8 mouse cellular contexts compared by ENCODE assay signal in the genomic region with DNA sequence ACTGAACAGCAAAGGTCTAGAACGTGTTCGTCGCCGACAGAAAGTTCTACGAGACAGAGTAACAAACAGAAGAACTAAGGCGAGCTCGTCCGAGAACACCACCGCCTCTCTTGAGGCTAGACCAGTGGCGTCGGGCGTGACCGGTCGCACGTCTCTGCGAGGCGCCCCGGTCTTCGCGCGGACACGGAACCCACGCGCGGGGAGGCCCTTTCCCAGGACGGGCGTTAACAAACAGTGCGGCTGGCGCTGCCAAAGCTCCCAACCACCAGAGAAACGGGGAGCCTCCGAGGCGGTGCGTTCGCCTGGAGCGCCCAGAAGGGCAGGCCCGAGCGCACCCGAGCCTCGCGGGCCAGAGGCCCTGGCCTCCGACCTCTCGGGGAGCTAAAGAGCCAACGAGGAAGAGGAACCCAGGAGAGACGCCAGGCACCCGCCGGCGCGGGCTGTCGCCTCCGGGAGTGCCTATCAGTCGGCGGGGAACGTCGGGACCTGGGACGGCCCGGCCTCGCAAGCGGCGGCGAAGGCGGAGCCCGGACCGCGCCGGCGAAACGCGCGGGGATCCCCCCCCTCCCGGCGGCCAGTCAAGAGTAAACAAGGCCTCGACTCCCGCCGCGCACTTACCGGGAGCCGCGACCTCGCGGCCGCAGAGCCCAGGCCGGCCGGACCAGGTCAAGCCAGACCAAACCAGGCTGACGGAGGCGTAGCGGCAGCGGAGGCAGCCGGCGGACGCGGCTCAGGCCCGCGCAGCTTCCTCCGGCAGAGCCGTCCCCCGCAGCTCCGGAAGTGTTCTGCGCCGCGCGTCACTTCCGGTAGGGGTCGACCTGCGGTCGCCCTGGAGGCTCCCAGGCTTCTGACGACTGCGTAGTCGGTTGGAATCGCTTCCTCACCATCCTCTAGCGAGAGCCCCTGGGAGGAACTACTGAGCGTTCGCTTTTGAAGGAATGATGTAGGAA. TPM values are rescaled to one million over a fixed set of nuclear protein-coding genes. Genes with fewer than 3 reads are reported as not detected.
DNase-seq lines count a peak whose midpoint lies in the region; ATAC-seq lines count a peak whose summit lies in the region.

A gene (minus strand): TSS at position 776 of the 950 bp plus-strand sequence.

- peak; percentile 99 for ATAC-seq in hindbrain, embryonic 12.5 days (ENCODE audit: low FRiP score)

- WGBS in hindbrain, embryonic 12.5 days, result under 1% methylated on average over 111 of the region's 112 CpGs

- no peaks in the 10 kb centered on the region for H3K9me3 ChIP-seq in hindbrain, embryonic 12.5 days (replicated peaks)

- H3K36me3 ChIP-seq in hindbrain, embryonic 12.5 days, result no peaks in the 10 kb centered on the region

- peak; percentile 95 for DNase-seq in Muller cell, postnatal 12 days (ENCODE audit: inconsistent ontology term)
- peak; percentile 92 for DNase-seq in cerebellum, adult 9-11 months
- peak; percentile 79 to 90 for DNase-seq in frontal cortex, postnatal 10 days (ENCODE audit: low spot score in 2 of 2)
- DNase-seq in layer of hippocampus, postnatal 14 days (ENCODE audit: low spot score in 2 of 2), result peak; percentile 91 to 92
- peak; percentile 93 for DNase-seq in lung, postnatal 14 days
- peak; percentile 90 for DNase-seq in retina, adult 2 months (ENCODE audit: low read depth, low spot score)
- DNase-seq in thymus, postnatal 36 days, result peak; percentile 88 to 92

- peak within 1 kb of the TSS; percentile 92 for H3K9ac ChIP-seq in hindbrain, embryonic 12.5 days

- H3K4me2 ChIP-seq in hindbrain, embryonic 12.5 days (replicated peaks), result peak within 1 kb of the TSS; percentile 94

- H3K27ac ChIP-seq in hindbrain, embryonic 12.5 days, result peak within 1 kb of the TSS; percentile 91

- no peaks in the 10 kb centered on the region for H3K27me3 ChIP-seq in hindbrain, embryonic 12.5 days

- peak within 1 kb of the TSS; percentile 99 for H3K4me3 ChIP-seq in hindbrain, embryonic 12.5 days

- H3K4me1 ChIP-seq in hindbrain, embryonic 12.5 days, result peaks cover 15% of the 10 kb centered on the region

RNA-seq across cellular contexts. Expression of the gene that starts here (rescaled TPM):
- polyA plus RNA-seq in hindbrain, embryonic 12.5 days (2016; fragmentation: Nextera tagmentation; extraction: Ambion mirVana), result 50.4 and 54.8 TPM in 2 replicates
- 10 to 100 TPM; 50.2 to 50.6 TPM for total RNA-seq in layer of hippocampus, postnatal 14 days (2021)

Comparison
In these comparisons a context has a peak if more than half of its experiments do, and no peak if none do; other contexts are left out.
1. Peak in every context shown above with its lines: DNase-seq, ATAC-seq, H3K4me3 ChIP-seq and H3K27ac ChIP-seq.